Mouse (Mus musculus): Measurements from ENCODE around the gene Fcnb. TPM values are rescaled to one million over a fixed set of nuclear protein-coding genes. Genes with fewer than 3 reads are reported as not detected.

The Fcnb gene
- not detected for total RNA-seq (2022)

DNA sequence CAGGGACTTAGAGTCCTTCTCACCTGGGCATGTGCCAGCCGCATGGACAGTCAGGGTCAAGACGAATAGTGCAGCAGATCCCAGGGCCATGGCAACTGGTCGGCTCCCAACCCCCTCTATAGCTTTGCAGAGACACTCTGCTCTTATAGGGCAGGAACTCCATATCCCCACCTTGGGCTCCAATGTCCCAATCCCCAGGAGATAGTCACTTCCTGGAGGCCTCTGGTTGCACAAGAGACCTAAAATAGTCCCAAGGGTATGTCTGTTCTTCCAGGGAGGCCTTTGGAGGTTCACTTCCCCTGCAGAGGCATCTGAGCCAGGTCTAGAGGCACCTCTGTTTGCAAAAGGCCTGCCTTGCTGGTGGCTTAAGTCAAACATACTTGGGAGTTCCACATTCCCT lies at the start of gene Fcnb:
Fcnb (minus strand) TSS at position 118 of the 400 bp plus-strand sequence.
- no peak for DNase-seq

DNA sequence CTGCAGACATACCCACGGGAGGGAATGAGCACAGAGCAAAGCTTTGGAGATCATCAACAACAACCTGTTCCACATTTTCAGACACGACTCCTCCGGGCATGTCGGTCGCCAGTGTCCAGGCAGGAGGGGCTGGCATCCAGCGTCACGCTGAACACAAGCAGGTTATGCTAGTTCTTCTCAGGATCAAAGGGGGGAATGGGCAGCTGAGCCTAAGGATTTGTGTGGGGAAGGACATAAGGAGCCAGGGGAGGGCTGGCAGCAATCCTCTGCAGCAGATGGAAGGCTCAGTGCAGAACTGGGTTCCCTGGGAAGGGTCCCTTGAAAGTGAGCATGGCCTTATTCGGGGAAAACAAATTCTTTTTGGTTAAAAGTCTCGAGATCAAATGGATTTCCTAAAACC lies 49.1 kb upstream of the Fcnb start:
- no peak for DNase-seq

DNA sequence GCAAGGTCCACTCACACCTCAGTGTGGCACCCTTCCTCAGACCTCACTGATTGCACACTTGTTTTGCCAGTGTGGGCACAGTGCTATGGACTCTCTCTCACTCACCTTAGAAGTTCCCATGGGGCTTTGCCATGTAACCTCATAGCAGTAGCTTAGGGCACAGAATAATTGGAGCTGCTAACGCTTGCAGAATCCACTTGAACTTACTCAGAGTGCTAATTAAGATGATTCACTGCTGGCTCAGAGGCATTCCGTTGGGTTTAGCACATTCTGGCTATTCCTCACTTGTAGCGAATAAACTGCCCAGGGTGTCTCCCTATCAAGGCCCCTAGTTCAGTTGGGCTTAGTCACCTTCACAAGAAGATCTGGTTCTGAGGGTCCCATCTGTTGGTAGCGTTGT lies 47.4 kb upstream of the Fcnb start:
- DNase-seq = no peak

DNA sequence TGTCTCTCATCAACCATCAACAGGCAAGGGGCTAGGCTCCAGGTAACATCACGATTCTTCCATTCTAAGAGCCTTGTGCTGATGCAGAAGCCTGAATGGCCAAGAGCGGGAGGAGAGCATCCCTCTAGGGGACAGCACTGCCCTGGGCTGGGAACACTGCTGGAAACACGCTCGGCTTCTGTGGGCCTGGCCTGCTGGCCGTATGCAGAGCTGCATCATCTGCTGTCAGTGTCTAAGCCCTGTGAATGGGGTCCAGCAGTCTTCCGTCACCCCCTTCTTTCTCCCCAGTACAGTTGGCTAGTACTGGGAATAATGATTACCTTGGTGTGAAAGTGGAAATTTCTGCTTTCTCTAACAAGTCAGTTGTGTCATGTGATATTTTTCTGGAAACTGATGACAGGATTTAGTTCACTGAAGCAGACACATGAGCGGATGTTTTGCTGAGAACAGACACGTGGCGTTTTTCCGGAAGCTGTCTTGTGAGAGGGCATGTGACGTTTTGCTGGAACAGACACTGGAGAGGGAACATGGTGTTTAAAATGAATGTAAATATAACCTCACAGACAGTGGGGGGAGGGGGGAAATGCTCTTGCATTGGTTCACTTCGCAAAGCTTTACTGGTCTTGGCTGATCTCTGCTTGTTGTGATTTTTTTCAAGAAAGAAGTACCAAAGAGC lies 42.2 kb upstream of the Fcnb start:
- DNase-seq = no peak

DNA sequence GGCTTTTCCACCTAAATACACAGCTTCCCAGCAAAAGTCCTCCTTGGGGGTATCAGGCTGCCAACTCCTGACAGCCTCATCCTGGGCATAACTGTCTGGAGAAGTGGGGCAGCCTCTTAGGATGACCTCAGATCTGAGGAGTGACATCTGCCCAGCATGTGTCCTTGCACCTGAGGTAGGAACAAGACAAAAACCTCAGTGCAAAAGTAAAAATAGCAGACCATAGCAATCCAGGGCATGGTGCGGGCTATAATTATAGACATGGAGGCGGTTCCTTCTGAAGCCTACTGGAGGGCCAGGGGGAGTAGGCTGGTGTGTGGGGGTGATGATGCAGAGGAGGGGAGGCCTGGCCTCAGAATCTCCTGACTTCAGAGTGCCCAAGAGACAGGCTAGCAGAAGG lies 39.2 kb upstream of the Fcnb start:
- DNase-seq = no peak

DNA sequence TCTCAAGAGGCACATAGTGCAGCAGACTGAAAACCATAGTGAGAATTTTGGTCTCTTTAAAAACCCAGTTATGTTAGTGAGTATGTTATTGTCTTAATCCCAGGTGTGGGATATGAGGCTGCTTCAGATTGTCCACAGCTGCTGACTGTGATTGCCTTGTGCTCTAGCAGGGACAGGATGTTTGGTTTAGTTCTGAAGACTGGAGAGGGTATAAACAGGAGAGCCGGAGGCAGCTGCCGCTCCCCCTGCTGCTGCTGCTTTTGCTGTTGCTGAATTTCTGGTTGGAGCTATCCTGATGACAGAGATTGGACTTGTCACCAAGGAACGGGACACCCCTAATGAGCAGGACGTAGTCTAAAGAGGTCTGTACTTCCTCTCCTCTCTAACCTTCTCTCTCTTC lies 36.6 kb upstream of the Fcnb start:
- no peak for DNase-seq

DNA sequence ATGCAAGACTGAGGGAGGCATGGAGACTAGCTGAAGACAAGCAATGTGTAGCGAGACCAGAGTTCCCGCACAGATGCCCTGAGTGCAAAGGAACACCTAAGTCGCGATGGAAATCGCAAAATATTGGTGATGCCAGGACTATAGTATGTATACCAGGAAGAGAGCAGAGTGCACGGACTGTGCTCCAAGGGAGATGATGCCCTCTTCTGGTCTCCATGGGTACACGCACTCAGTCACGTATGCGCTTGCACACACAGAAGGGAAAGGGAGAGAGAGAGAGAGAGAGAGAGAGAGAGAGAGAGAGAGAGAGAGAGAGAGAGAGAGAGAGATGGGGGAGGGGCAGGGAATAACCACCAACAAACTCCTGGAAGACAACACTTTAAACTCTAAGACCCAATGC lies 35.7 kb upstream of the Fcnb start:
- no peak for DNase-seq

DNA sequence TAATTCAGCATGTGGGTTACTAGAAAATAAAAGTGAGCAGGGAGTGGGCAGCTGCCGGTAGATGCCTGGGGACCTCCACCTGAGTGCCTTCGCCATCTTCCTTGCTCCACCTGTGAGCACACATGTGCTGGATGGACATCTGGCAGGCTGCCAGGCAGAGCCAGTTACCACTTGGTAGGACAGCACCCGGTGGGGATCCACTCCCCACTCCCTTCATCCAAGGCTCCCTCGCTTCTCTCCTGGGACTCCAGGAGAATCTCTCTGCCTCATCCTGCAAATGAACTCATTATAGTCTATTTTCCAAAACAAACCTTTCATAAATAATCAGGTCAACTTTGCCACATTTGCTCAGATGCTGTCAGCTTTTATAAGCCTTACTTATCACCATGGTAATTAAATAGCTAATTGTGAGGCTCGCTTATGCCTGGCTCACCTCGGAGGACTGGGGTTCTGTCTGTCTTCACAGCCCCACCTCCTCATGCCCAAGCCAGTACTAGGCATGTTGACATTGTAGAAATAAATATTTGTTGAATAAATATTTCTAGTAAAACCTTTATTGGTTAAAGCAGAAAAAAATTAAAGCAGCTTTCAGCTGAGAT lies 33.9 kb upstream of the Fcnb start:
- DNase-seq = no peak

DNA sequence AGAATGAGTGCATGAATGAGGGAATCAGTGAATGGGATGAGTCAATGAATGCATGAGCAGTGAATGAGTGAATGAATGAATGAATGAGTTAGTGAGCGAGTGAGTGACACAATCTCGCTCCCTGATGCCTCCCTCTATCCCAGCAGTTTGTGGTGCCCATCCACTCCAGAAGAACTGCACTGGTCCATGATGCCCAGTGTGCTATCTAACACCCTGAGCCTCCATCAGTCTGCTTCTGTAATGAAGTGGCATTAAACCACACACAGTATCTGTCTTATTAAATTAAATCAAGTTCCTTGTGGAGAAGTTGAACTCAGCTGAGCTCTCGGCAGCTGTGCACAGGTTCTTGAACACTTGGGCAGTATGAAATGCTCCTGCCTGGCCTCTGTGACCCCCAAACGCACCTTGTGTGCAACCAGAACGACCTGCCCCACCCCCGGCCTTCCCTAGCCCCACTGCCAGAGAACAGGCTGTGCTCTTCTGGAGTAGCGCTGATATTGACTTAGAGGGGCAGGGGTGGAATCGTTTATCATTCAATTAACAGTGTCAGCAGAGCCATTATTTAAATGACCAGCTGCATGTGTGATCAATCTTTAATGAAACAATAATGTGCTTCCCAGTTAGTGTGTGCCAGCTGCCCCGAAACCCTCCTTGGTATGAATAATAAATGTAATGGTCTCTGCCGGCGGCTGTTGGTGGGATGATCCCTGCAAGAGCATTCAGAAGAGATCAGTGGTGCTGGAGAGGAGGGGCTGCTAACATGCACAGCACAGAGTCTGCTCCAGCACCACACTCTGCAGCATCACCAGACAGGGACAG lies 33.0 kb upstream of the Fcnb start:
- DNase-seq = no peak

DNA sequence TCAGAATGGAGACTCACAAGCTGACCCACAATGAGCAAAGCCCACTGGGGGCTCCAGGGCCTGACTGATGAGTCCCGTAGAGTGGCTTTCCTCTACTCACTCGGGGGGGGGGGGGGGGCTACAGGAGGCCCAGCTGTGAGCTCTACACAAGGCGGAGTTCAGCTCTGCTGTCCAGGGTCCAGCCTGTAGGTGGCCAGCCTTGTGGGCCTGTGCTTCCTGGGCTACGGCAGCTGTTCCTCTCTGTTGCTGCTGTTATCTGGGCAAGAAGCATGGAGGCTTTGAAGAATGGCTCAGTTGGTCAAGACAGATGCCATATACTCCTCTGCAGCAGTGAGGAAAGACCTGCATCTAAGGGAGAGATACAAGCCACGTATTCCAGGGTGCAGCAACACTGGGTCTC lies 24.1 kb upstream of the Fcnb start:
- DNase-seq = no peak

DNA sequence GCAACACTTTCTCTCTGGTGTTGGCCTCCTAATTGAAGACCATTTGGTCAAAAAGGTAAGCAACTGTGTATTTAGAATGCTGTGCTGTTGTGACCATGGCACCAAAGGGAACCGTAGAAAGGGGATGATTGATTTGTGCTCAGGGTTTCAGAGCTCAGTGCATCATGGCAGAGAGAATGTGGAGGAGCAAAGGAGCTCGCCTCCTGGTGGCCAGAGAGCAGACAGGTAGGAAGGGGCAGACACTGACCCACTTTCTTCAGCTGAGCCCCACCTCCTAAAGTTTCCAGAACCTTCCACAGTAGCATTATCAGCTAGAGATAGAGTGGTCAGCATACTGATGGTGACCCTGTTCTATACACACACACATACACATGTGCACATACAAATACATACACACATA lies 21.3 kb upstream of the Fcnb start:
- no peak for DNase-seq

DNA sequence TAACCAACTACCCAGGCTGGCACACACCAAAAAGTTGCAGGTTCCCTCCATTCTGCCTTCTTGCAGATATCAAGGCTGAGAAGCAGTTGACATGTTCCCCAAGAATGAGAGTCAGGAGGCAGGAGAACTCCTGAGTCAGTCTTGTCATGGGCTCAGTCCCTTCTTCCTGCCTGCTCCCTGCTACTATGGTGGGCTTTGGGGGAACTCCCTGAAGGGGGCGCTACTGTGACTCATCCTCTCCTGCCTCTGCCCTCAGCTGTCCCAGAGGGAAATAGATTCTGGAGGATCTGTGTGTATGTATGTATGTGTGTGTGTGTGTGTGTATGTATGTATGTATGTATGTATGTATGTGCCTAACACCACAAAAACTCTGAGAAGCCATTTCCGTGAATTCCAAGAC lies 19.0 kb upstream of the Fcnb start:
- no peak for DNase-seq

DNA sequence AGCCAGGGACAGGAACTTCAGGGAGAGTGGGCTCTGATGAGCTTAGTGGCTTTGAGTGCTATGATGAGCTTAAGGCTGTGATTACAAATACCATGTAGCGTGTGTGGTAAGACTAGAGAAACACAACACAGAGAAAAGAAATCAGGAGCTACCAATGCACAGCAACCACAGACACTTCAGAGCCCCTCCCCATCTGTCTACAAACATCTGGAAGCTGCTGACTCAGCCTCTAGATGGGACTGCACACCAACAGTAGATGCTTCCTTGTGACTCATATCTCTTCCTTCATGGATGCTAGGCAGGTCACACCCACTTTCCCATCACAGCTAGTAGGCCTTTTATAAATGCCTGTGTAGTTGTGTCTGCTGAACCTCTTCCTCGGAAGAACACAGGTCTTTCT lies 17.2 kb upstream of the Fcnb start:
- DNase-seq = no peak

DNA sequence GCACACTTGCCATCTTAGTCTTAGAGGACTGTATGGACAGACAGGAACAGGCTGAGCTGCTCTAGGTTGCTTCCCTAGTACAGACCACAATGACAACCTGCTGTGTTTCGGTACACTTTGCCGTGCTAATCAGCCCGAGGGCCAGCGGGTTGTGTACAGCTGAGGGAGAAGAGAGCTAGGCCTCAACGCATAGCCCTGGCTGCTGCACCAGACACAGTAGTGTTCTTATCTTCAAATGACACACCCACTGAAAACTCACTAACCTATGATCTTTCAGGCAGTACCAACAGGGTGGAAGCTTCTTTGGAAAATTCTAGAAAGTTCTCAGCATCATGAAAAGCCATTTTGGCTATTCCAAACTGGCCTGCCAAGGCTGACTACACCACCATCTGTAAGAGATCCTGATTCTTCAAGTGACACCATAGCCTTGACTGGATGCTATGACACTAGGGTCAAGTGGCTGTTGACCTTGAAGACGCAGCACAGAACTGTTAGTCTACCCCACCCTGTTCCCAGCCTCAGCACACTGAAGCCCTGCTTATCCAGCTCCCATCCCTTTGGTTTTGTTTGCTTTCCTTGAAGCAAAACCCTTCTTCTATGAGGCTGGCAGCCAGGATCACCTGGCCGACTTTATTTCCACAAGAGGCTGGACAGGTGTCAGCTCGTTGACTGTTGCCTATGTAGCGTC lies 16.3 kb upstream of the Fcnb start:
- DNase-seq = no peak

DNA sequence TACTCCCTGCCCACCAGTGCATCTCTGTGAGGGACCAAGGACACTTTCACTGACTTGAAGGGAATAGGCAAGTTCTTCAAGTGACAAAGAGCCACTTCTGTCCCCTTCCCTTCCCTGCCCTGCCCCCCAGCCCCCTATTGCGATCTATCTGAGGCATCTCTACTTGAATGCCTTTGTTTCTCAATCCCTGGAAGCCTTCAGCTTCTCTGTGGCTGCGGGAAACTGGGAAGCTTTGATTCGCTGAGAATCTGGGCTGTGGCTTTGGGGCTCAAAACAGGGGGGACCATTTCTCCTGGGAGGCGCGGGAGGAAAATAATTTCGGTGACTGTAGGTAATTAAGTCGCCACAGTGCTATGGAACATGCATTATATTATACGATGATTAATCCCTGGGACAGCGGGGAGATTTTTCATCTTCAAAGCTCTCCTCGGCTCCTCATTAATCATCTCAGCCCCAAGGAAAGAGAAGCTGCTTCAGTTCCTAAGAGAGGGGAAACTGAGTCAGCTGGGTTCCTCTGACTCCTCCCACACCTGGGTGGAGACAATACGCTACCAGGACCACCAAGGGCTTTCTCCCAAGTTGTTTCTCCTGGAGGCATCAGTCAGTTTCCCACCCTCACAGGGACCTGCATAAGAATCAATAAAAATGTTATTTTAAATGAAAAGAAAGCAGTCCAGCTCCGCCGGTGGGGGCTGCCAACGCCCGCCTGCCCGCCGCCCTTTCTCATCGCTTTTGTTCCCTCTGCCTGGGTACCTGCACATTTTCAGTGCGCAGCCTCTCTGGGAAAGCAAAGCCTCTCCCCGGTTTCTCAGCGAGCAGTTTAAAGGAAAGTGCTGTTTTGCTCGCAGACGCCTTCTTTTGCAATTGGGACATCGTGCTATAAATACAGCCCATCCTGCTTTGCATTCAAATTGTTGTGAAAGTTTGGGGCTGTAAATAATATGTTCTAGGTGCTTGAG lies 14.1 kb upstream of the Fcnb start:
- DNase-seq = no peak

DNA sequence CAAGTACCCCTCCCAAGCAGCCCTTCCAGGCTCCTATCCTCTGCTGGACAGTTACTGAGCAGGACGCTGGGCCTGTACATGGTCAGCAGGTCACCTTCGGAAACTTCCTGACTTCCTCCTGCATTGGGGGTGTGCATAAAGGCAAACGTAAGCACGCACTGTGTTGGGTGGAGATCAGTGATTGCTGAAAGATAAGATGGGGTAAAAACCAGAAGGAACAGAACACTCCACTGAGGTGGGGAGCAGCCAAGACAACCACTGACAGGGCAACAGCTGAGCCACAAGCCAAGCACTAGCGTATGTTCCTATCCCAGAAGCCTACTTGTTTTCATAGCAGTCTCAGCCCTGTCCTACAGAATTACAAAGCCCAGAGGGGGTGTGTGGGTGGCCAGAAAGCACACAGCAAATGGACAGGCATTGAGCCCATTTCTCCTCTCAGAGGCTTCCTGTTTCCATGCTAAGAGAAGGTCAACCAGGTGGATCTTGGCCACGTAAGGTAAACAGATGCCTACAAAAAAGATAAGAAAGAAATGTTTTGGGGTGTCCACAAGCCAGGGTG lies 12.1 kb upstream of the Fcnb start:
- no peak for DNase-seq

DNA sequence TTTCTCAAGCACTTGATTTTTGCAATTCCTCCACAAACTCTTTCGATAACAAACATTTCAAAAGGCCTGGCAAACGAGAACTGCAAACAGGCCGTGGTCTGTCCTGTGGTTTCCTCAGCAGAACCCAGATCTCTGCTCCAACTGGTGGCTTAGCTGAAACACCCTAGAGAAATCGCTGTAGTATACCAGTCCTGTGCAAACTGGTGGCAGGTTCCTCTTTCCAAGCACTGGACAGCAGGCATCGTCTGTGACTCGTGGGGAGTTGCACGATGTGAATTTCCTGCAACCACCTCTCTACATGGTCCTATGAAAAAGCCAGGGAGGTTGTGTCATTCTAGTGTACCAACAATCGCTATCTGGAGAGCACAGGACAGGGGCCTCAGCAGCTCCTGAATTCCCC lies 7.4 kb upstream of the Fcnb start:
- no peak for DNase-seq

DNA sequence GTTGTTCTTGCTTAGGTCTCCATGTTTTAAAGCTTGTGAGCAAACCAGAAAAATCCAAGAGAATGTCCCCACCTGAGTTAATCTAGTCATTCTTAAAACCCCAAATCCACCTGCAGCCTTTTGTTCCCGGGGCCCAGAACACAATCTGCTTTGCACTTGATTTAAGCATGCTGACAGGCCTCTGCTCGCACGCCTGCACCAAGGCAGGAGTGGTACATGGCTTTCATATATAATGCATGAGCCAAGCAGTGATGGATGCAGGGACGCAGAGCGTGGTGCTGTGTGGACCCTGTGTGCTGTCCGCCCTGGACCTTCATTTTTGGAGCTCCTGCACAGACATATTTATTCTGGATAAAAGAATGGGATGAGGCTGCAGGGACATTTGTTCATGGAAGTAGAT lies 6.4 kb upstream of the Fcnb start:
- DNase-seq = no peak

DNA sequence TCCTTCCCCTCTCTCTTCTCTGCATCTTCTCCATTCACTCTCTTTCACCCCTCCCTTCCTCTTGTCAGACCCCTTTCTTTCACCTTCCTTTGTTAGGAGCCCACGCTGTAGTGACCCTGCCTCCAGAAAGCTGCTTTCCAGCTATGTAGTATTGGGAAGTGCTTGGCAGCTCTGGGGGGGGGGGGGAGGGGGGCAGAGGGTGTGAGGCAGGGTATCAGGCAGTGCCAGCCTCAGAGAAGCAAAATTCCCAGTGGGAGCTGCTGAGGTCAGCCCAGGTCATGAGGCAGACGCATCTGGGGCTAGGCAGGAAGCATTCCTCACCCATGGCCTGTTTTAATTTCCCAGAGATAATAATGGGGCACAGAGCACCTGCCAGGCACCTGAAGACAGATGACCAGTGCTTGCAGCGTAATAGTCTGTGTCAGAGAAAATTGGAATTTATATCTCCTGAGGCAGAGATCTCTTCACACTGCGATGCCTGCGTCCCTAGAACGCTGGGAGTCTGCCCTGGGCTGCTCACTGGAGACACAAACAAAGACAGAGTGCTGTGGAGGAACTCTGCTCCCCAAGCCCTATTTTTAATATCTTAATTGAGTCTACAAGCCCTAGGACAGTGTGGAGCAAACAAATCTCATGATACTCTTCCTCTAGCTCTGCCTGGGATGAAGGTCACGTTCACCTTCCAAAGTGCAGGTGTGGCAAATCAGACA lies 5.8 kb upstream of the Fcnb start:
- DNase-seq = no peak

DNA sequence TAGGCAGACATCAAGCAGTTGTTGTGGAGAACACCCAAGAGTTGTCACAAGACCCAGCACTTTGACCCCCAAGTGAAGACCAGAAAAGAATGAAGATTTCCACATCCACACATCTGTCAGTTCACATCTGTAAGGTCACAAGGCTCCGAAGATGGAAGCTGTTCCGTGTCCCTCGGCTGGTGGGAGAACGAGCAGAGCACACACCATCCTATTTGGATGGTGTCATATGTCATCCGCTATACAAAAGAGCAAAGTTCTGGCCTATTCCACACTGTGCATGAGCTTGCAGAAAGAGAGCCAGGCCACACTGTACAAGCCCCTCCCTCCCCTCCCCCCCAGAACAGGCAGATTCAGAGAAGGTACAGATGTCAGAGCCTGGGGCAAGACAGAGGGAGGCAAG lies 4.4 kb upstream of the Fcnb start:
- no peak for DNase-seq

DNA sequence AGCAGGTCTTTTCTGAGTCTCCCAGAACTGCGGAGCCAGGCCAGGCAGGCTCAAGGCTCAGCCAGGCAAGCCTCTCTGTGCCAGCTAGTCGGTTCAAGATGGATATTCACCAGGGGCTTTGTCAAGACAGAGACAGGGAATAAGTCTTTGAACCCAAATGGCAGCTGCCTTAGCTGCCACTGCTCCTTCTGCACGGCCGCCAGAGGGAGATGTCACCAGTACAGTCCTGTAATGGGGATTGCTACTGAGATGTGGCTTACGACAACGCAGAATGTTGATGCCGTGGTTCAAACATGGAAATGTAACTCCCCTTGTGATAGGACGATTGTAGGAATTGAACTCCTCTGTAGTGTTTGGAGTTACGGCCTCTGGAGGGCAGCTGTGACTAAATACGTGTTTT lies 1.4 kb upstream of the Fcnb start:
- DNase-seq = no peak

Measured in adrenal gland, adult 8-10 months (tissue).